Mouse (Mus musculus) liver, embryonic 14.5 days (tissue): ENCODE results near the gene Slc30a10.

Experiments used
- CTCF ChIP-seq: IDR thresholded peaks from 2 replicates; pipeline ENCODE4 v1.5.1; 2016; ENCODE audit warnings: antibody characterized with exemption, low read depth, control low read depth
- EP300 ChIP-seq: IDR thresholded peaks from 2 replicates; pipeline ENCODE4 v1.6.1; 2016; ENCODE audit warnings: antibody characterized with exemption, low read depth

DNA sequence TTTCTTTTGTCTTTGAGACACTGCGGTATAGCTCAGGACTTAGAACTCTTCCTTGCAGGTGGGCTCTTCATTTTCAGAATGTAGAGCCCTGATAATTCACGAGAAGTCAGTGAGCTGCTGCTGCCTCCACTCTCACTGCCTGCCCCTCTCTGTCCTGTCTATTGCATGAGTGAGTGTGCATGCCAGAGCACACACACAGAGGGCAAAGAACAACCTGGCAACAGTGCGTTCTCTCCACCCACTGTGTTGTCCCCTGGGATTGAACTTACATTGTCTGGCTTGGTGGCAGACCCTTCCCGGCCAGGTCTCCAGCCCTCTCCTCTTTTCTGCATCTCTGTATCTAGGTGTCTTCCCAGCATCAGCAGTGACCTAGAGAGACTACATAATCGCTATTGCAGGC, 28.1 kb upstream of the Slc30a10 start:
- no peak for TF ChIP-seq CTCF
- TF ChIP-seq EP300 = no peak
